Mouse (Mus musculus) stomach, postnatal 0 days (tissue): Measurements from ENCODE around the gene Nhsl2. TPM values are rescaled to one million over a fixed set of nuclear protein-coding genes. Genes with fewer than 3 reads are reported as not detected.

Experiments used
- ATAC-seq: fragments of 200-750 bp; cut with Nextera tagmentation; 2 replicates; pipeline ENCODE4 v1.8.0; 2017; ENCODE audit not compliant: low FRiP score, low TSS enrichment
- DNase-seq: peaks from one replicate; pipeline ENCODE4 v3.0.0-alpha.2; 2016; ENCODE audit warnings: low spot score
- H3K27ac ChIP-seq: fragments of 300-500 bp; sonication (generic); replicated peaks from 2 replicates; pipeline ENCODE4 v1.5.1; 2014; ENCODE audit warnings: mild to moderate bottlenecking, control low read depth
- H3K27me3 ChIP-seq: fragments of 300-500 bp; sonication (generic); 2 replicates; pipeline ENCODE4 v1.6.1; 2014; ENCODE audit warnings: low read length; ENCODE audit not compliant: control insufficient read depth, insufficient read depth
- H3K36me3 ChIP-seq: fragments of 300-500 bp; sonication (generic); 2 replicates; pipeline ENCODE4 v1.6.1; 2014; ENCODE audit warnings: low read length, mixed read lengths; ENCODE audit not compliant: control insufficient read depth, insufficient read depth
- H3K4me1 ChIP-seq: fragments of 300-500 bp; sonication (generic); replicated peaks from 2 replicates; pipeline ENCODE4 v1.6.1; 2014; ENCODE audit warnings: antibody characterized with exemption; ENCODE audit not compliant: control insufficient read depth, insufficient read depth
- H3K4me2 ChIP-seq: fragments of 300-500 bp; sonication (generic); replicated peaks from 2 replicates; pipeline ENCODE4 v1.6.1; 2014; ENCODE audit warnings: low read depth, mild to moderate bottlenecking, control low read depth, moderate library complexity
- H3K4me3 ChIP-seq: fragments of 300-500 bp; sonication (generic); 2 replicates; pipeline ENCODE4 v1.5.1; 2014; ENCODE audit warnings: low read depth, low read length, control low read depth
- H3K9ac ChIP-seq: fragments of 300-500 bp; sonication (generic); 2 replicates; pipeline ENCODE4 v1.6.1; 2014; ENCODE audit warnings: mild to moderate bottlenecking, low read length, control low read depth, mixed read lengths
- H3K9me3 ChIP-seq: fragments of 300-500 bp; sonication (generic); 2 replicates; pipeline ENCODE4 v1.6.1; 2016; ENCODE audit warnings: low read length; ENCODE audit not compliant: control insufficient read depth
- CTCF ChIP-seq: IDR thresholded peaks from 2 replicates; pipeline ENCODE4 v1.5.1; 2016; ENCODE audit warnings: antibody characterized with exemption, low read depth, mild to moderate bottlenecking, moderate library complexity
- EP300 ChIP-seq: optimal IDR thresholded peaks from 2 replicates; pipeline ENCODE3; 2016; ENCODE audit warnings: antibody characterized with exemption
- WGBS: fragments of 180-500 bp; shearing (Covaris S2); extraction: QIAGEN DNeasy Blood & Tissue Kit; methylation state at CpG from one replicate; pipeline ENCODE4 v1.1.7; 2014; 5-methylcytosine and 5-hydroxymethylcytosine counted together
- polyA plus RNA-seq: library from polyadenylated mRNA; unstranded; fragments of >200 nt; fragmentation: Nextera tagmentation; extraction: Ambion mirVana; gene quantifications from 2 replicates; pipeline ENCODE4 v1.2.1, GENCODE M21; 2015

Nhsl2 gene
- polyA plus RNA-seq, 1 experiment from 2014 or later: 2.2 TPM

- no peak for TF ChIP-seq CTCF
- no peak for TF ChIP-seq EP300
These were observed 202.0 kb downstream of the Nhsl2 start for GRCm38 (mm10) chrX:102051225-102051624.

GRCm38 (mm10) chrX:102053371-102053770 is 204.2 kb downstream of the Nhsl2 start:
- H3K4me3 ChIP-seq: no peak overlapping the region
- DNase-seq (no peak), ATAC-seq (no peak)
- H3K4me1 ChIP-seq: no peaks in the 10 kb centered on the region
- no peaks in the 10 kb centered on the region for H3K27me3 ChIP-seq
- no peaks in the 10 kb centered on the region for H3K9me3 ChIP-seq
- TF ChIP-seq CTCF: no peak
- TF ChIP-seq EP300: no peak
- no peak overlapping the region for H3K27ac ChIP-seq
- H3K4me2 ChIP-seq: no peak overlapping the region
- 91% methylated on average over 2 of the region's 2 CpGs for WGBS
- H3K9ac ChIP-seq: no peak overlapping the region
- no peaks in the 10 kb centered on the region for H3K36me3 ChIP-seq

More at GRCm38 (mm10) chrX:102051225-102051624, 202.0 kb downstream of the Nhsl2 start:
- ATAC-seq (no peak), DNase-seq (no peak)
- Histone ChIP-seq H3K9me3 (no peaks in the 10 kb centered on the region), H3K4me1 (no peaks in the 10 kb centered on the region), H3K9ac (no peak overlapping the region), H3K4me2 (no peak overlapping the region), H3K27ac (no peak overlapping the region), H3K4me3 (no peak overlapping the region), H3K36me3 (no peaks in the 10 kb centered on the region), H3K27me3 (no peaks in the 10 kb centered on the region)
- 73% methylated on average over 4 of the region's 4 CpGs for WGBS

GRCm38 (mm10) chrX:102054009-102054408 is 204.8 kb downstream of the Nhsl2 start:
- no peak overlapping the region for H3K4me3 ChIP-seq
- no peaks in the 10 kb centered on the region for H3K36me3 ChIP-seq
- no peaks in the 10 kb centered on the region for H3K27me3 ChIP-seq
- WGBS: 79% methylated on average over 4 of the region's 4 CpGs
- H3K4me2 ChIP-seq: no peak overlapping the region
- DNase-seq: no peak
- no peak overlapping the region for H3K9ac ChIP-seq
- no peak overlapping the region for H3K27ac ChIP-seq
- TF ChIP-seq CTCF (no peak), EP300 (no peak)
- no peaks in the 10 kb centered on the region for H3K9me3 ChIP-seq
- ATAC-seq: no peak
- H3K4me1 ChIP-seq: no peaks in the 10 kb centered on the region

GRCm38 (mm10) chrX:102059437-102059836 is 210.3 kb downstream of the Nhsl2 start:
- 57% methylated on average over 9 of the region's 9 CpGs for WGBS
- Histone ChIP-seq H3K4me1 (no peaks in the 10 kb centered on the region), H3K36me3 (no peaks in the 10 kb centered on the region), H3K4me2 (no peak overlapping the region), H3K27me3 (no peaks in the 10 kb centered on the region), H3K9ac (no peak overlapping the region), H3K4me3 (no peak overlapping the region), H3K9me3 (no peaks in the 10 kb centered on the region), H3K27ac (no peak overlapping the region)
- no peak for DNase-seq
- TF ChIP-seq CTCF (peak; percentile 68), EP300 (no peak)
- 0 out of 2 replicates have a peak, but pooled peaks have one; percentile 49 for ATAC-seq

GRCm38 (mm10) chrX:102060243-102060642 is 211.1 kb downstream of the Nhsl2 start:
- H3K4me3 ChIP-seq: no peak overlapping the region
- H3K27ac ChIP-seq: no peak overlapping the region
- H3K4me2 ChIP-seq: no peak overlapping the region
- H3K9ac ChIP-seq: no peak overlapping the region
- WGBS: 57% methylated on average over 5 of the region's 5 CpGs
- H3K9me3 ChIP-seq: no peaks in the 10 kb centered on the region
- no peaks in the 10 kb centered on the region for H3K36me3 ChIP-seq
- ATAC-seq: no peak
- no peaks in the 10 kb centered on the region for H3K4me1 ChIP-seq
- no peak for TF ChIP-seq EP300
- TF ChIP-seq CTCF: no peak
- H3K27me3 ChIP-seq: no peaks in the 10 kb centered on the region
- no peak for DNase-seq

GRCm38 (mm10) chrX:102060891-102061290 is 211.7 kb downstream of the Nhsl2 start:
- no peaks in the 10 kb centered on the region for H3K9me3 ChIP-seq
- 23% methylated on average over 2 of the region's 2 CpGs for WGBS
- no peak for TF ChIP-seq CTCF
- TF ChIP-seq EP300: no peak
- no peak overlapping the region for H3K9ac ChIP-seq
- no peaks in the 10 kb centered on the region for H3K27me3 ChIP-seq
- DNase-seq (no peak), ATAC-seq (no peak; the same call in 1 of the 2 replicates)
- no peak overlapping the region for H3K4me3 ChIP-seq
- no peak overlapping the region for H3K4me2 ChIP-seq
- H3K36me3 ChIP-seq: no peaks in the 10 kb centered on the region
- H3K27ac ChIP-seq: no peak overlapping the region
- H3K4me1 ChIP-seq: no peaks in the 10 kb centered on the region
